Mouse (Mus musculus): ENCODE data around the gene Toporsl. TPM values are rescaled to one million over a fixed set of nuclear protein-coding genes. Genes with fewer than 3 reads are reported as not detected.

The Toporsl gene
- total RNA-seq (2021) (not detected), polyA plus RNA-seq (2012; rRNA removed) (not detected in 2 replicates)
- long read RNA-seq: 0 reads

DNA sequence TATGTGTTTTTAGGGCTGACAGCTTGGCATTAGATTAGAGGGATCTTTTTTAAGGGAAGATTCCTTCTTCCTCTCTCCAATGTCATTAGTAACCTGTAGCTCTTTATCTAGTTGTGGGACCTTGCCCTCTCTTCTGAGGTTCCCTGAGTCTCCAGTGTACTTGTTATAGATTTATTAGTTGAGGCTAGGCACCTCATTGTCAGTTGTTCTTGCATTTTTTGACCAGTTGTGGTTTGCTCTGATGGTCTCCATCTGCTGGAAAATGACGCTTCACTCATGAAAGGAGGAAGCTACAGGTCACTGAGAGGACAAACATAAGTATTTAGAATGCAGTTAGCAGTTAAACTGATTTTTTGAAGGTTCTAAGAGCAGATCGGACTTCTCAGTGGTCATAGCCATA is at the start of gene Toporsl:
Toporsl (plus strand) TSS at position 348 of the 400 bp plus-strand sequence.
- no peak for DNase-seq

DNA sequence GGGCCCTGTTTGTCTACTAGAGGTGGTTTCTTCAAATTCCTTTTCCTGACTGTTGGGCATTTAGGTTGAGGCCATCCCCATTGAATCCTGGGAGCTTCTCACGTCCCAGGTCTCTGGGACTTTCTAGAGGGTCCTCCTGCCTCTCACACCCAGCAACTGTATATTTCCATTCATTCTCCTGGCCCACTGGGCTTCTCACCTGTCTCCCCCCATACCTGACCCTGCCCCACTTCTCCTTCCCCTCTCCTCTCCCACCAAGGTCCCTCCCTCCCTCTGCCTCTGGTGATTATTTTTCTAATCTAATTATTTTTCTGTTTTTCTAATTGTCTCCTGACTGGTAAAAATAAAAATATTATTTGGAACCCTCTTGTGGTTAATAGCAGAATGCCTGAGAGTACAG is 38.4 kb upstream of the Toporsl start:
- no peak for DNase-seq

DNA sequence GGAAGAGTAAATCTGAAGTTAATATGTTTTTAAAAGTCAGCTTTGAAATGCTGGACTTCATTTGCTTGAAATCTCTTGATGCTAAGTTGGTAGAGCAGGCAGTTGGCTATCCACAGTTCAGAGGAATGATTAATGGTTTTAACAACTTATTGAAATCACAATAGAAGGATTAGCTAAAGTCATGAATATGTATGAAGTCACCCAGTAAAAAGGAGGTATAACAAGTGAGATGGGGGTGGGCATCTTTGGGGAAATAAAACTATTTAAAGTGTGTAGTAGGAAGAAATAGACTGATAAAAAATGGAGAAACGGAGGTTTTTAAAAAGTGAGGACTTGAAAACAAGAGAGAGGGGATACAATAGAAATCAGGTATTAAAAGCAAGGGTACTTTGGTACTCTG is 38.0 kb upstream of the Toporsl start:
- no peak for DNase-seq

DNA sequence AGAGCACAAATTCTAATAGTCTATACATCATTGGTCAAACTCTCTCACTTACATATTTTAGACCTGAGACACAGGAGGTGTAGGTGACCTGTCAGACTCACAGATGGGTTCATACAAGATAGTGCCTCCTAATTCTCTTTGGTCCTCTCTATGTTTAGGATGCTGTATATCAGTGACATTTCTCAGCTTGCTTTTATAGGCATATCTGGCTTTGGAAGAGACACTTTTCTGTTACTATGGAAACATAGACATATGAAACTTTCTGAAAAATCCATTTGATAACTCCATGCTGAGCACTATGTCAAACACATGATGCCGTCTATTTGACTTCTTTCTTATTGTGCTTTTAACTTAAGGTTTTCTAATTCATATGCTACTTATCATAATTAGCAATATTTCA is 32.2 kb upstream of the Toporsl start:
- no peak for DNase-seq

DNA sequence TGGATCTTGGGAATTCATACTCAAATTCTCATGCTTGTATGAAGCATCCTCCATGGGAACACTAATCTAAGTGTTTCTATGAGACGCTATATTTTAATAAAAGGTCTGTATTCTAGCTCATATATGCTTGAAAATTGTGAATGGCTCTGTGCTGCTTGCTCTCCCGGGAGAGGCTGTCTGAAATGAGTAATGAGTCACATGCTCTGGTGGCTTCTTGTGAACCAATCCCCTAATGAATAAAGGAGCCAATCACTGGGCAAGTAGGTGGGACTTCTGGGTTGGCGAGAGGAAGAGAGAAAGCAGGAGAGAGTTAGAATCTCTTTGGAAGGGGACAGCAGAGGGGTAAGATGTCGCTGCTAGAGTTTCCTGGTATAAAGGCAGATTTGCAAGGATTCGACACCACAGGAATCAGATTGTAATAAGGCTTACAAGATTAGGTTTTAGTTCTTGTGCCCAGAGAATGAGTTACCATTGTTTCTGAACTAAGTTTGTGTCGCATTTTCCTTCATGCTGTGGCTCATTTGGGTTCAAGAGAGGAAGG is 9.8 kb upstream of the Toporsl start:
- DNase-seq: no peak

DNA sequence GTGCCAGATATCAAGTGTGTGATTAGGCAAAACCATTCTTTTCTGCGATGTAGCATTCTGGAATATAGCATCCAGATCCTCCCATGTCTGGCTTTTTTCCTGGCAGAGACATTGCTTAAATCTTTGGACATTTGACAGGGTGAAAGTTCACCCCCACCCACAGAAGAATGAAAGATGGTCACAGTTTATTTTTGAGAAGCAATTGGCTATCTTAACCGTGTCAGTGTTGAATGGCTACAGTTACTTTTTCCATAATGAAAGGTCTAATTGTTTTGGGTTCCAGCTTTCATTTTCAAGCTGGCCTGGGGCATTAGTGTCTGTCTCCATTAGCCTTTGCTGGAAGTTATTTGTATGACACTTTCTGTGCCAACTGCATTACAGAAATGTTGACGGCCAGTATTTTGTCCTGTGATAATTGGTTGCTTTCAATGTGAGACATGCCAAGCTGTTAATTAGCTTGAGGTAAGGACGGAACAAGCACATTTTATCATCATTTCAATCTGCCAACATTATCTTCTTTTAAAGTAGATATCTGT is 2.2 kb upstream of the Toporsl start:
- no peak for DNase-seq

DNA sequence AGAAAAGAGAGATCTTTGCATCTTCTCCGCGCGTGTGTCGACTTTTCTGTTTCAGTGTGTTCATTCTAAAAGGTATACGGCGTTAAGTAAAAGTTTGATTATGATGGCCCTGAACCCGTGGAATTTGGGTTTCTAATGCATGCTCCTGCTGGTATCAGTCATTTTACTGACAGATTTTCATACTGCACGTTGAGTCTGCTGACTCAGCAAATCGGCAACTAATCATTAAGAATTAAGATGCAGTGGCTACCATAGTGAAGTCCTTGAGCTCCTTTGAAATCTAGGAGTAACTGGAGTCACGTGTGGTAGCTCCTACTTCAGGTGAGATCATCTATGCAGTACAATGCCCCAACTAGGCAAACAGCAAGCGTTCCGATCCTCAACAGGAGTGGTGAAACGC is 1.4 kb upstream of the Toporsl start:
- DNase-seq: no peak

DNA sequence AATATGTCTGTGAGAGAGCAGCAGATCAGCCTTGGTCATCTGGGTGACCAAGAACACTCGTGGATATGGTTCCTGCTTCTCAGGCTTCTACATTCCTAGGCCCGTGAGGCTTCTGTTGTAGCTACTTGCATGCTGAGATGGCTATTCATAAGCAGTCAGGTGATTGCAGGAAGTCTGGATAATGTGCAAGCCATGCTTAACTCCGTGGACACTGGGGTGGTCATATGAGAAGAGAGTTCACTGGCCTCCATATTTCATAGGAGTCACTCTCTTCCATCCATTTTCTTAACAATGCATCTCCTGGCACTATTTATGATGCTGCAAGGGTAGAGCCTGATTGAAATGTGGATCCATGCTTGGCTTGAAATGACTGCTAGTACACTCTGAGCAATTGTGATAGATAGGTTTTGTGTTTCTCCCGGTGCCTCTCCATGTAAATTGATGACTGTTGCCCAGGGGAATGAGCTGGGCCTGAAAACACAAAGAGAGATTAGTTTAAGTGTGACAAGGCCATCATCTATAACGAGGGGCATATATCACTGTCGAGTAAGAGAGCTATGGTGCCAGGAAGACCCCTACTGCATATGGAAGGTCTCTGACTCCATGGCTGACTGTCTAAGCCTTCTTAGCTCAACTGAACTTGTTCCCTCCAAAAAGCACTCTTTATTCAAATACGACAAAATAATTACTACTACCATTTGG is 2.3 kb downstream of the Toporsl start:
- no peak for DNase-seq

DNA sequence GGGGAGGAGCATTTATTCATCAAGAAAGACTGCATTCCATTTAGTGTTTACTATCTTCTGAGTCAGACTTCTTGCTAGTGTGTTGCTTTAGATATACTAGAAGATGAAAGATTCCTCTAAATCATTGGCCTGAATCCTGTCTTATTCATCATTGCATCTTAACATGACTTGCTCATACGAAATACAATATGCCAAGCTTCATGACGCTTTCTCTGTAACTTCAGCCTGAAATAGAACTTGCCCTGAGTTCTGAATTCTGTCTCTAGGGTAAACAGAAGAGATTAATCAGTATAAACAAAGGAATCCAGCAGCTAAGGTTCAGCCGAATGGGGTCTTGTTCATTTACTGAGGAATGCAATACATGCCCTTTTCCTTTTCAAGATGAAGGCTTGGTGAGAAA is 10.8 kb downstream of the Toporsl start:
- DNase-seq: no peak

DNA sequence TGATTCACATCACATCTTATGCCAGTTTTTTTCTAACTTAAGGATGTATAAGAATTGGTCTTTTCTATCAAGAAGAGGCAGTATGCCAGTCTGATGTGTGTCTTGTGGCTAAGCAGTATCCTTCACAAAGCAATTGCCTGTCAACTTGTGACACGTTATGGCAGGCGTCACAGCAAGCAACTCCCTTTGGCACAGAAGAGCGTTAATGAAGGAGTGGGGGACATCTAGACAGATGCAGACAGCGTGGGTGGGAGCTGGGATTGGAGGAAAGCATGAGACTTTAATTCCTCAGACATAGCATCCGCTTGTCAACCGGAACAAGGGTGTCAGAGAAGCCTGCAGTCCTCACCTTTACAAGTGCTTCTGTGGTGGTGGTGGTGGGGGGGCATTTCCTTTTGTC is 38.9 kb downstream of the Toporsl start:
- no peak for DNase-seq

DNA sequence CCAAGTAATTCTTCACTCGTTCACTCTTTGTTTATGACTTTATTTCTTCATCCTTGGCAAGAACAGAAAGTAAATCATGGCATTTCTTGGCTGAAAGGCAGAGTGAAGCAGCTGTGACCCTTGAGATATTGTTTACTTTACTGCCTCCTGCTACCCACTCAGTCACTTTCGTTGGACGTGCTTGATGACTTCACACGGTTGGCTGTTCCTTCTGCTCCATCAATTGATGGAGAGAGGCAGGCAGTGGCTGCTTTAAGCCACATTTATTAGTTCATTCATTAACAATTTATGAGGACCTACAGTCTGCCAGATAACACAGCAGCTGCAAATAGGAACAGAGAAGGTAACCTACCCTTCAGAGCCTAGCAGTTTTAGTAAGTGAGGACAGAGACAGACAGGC is 51.7 kb downstream of the Toporsl start:
- no peak for DNase-seq

DNA sequence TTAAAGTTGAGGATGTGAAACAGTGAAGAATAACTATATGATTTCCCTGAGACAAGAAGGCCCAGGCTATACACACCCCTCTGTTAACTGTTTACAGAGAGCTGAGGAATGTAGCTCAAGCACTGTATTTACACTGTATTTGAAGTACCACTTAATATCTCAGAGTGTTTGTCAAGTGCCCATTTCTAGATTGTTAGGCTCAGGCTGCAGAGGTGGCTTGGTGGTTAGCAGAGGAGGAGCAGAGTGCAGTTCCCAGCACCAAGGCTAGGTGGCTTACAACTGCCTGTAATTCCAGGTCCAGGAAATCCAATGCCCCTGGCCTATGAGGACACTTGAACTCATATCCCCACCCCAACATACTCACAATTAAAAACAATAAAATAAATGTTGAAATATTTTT is 63.6 kb downstream of the Toporsl start:
- no peak for DNase-seq

DNA sequence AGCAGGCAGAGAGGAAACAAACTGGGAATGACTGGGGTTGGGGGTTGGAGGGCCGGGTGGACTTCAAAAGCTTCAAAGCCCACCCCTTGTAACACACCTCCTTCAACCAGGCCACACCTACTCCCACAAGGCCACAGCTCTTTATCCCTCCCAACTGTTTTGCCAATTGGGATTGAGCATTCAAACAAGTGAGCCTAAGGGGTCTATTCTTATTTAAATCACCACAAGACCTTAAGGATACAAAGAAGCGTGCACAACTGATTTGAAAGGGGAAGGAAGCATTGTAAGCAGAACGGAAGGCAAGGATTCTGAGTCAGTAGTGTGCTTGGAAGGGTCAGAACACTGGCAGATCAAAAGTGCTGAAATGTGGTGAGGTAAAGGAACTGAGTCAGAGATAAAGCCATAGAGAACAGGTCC is 64.6 kb downstream of the Toporsl start:
- no peak for DNase-seq

DNA sequence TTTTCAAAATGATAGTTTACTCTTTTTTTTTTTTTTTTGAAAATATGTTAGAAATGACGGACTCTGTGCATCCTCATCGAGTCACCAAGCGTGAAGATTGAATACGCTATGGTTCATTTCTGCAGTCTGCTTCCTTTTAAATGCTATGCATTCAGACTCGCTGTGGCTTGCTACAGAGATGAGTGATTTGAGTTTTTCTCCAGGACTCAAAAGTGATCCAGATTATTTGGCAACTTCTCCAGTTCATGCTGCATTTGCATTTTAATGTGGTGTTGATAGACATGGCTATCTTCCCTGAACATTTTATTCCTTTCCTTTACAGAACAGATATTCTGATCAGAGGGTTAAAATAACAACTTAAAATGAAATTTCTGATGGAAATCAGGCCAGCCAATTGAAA is 65.2 kb downstream of the Toporsl start:
- no peak for DNase-seq

Other genes with a start within 250 kb of the Toporsl start
- gene Smc2, start 157.0 kb upstream of the Toporsl start, total RNA-seq (2021): 1 to 10 TPM; 6.1 to 7.9 TPM
- 0.78 and 1.1 TPM in 2 replicates for gene Smc2, start 157.0 kb upstream of the Toporsl start, polyA plus RNA-seq (2012; rRNA removed)
- gene Vma21-ps, start 99.0 kb upstream of the Toporsl start, total RNA-seq (2021): not detected
- not detected in 2 replicates for gene Vma21-ps, start 99.0 kb upstream of the Toporsl start, polyA plus RNA-seq (2012; rRNA removed)
- not detected for gene Olfr275, start 218.3 kb downstream of the Toporsl start, total RNA-seq (2021)
- gene Olfr275, start 218.3 kb downstream of the Toporsl start, polyA plus RNA-seq (2012; rRNA removed): not detected in 2 replicates